Mouse (Mus musculus) stomach, postnatal 0 days (tissue): ENCODE results near the gene Ctbs. TPM values are rescaled to one million over a fixed set of nuclear protein-coding genes. Genes with fewer than 3 reads are reported as not detected.

Experiments used
- ATAC-seq: fragments of 200-750 bp; cut with Nextera tagmentation; 2 replicates; pipeline ENCODE4 v1.8.0; 2017; ENCODE audit not compliant: low FRiP score, low TSS enrichment
- DNase-seq: peaks from one replicate; pipeline ENCODE4 v3.0.0-alpha.2; 2016; ENCODE audit warnings: low spot score
- H3K27ac ChIP-seq: fragments of 300-500 bp; sonication (generic); replicated peaks from 2 replicates; pipeline ENCODE4 v1.5.1; 2014; ENCODE audit warnings: mild to moderate bottlenecking, control low read depth
- H3K27me3 ChIP-seq: fragments of 300-500 bp; sonication (generic); 2 replicates; pipeline ENCODE4 v1.6.1; 2014; ENCODE audit warnings: low read length; ENCODE audit not compliant: control insufficient read depth, insufficient read depth
- H3K36me3 ChIP-seq: fragments of 300-500 bp; sonication (generic); 2 replicates; pipeline ENCODE4 v1.6.1; 2014; ENCODE audit warnings: low read length, mixed read lengths; ENCODE audit not compliant: control insufficient read depth, insufficient read depth
- H3K4me1 ChIP-seq: fragments of 300-500 bp; sonication (generic); replicated peaks from 2 replicates; pipeline ENCODE4 v1.6.1; 2014; ENCODE audit warnings: antibody characterized with exemption; ENCODE audit not compliant: control insufficient read depth, insufficient read depth
- H3K4me2 ChIP-seq: fragments of 300-500 bp; sonication (generic); replicated peaks from 2 replicates; pipeline ENCODE4 v1.6.1; 2014; ENCODE audit warnings: low read depth, mild to moderate bottlenecking, control low read depth, moderate library complexity
- H3K4me3 ChIP-seq: fragments of 300-500 bp; sonication (generic); 2 replicates; pipeline ENCODE4 v1.5.1; 2014; ENCODE audit warnings: low read depth, low read length, control low read depth
- H3K9ac ChIP-seq: fragments of 300-500 bp; sonication (generic); 2 replicates; pipeline ENCODE4 v1.6.1; 2014; ENCODE audit warnings: mild to moderate bottlenecking, low read length, control low read depth, mixed read lengths
- H3K9me3 ChIP-seq: fragments of 300-500 bp; sonication (generic); 2 replicates; pipeline ENCODE4 v1.6.1; 2016; ENCODE audit warnings: low read length; ENCODE audit not compliant: control insufficient read depth
- CTCF ChIP-seq: IDR thresholded peaks from 2 replicates; pipeline ENCODE4 v1.5.1; 2016; ENCODE audit warnings: antibody characterized with exemption, low read depth, mild to moderate bottlenecking, moderate library complexity
- EP300 ChIP-seq: optimal IDR thresholded peaks from 2 replicates; pipeline ENCODE3; 2016; ENCODE audit warnings: antibody characterized with exemption
- WGBS: fragments of 180-500 bp; shearing (Covaris S2); extraction: QIAGEN DNeasy Blood & Tissue Kit; methylation state at CpG from one replicate; pipeline ENCODE4 v1.1.7; 2014; 5-methylcytosine and 5-hydroxymethylcytosine counted together
- polyA plus RNA-seq: library from polyadenylated mRNA; unstranded; fragments of >200 nt; fragmentation: Nextera tagmentation; extraction: Ambion mirVana; gene quantifications from 2 replicates; pipeline ENCODE4 v1.2.1, GENCODE M21; 2015

Ctbs gene
- polyA plus RNA-seq, 1 experiment from 2014 or later: 7.9 TPM

- Histone ChIP-seq H3K9me3 (no peaks in the 10 kb centered on the region), H3K4me2 (no peak overlapping the region), H3K4me1 (no peaks in the 10 kb centered on the region), H3K36me3 (no peaks in the 10 kb centered on the region), H3K27me3 (no peaks in the 10 kb centered on the region), H3K9ac (no peak overlapping the region), H3K27ac (no peak overlapping the region), H3K4me3 (no peak overlapping the region)
- TF ChIP-seq EP300: no peak
- TF ChIP-seq CTCF: no peak
- 66% methylated on average over 6 of the region's 6 CpGs for WGBS
- ATAC-seq (no peak), DNase-seq (no peak)
Observed at GRCm38 (mm10) chr3:146448969-146449368, 626 bp upstream of the Ctbs start.

- peak overlapping the region; percentile 62 for H3K4me2 ChIP-seq
- ATAC-seq: peak; percentile 100
- H3K36me3 ChIP-seq: 0 out of 2 replicates have a peak, but pooled peaks cover 2% of the 10 kb centered on the region
- no peaks in the 10 kb centered on the region for H3K4me1 ChIP-seq
- TF ChIP-seq CTCF: peak; percentile 62
- TF ChIP-seq EP300: no peak
- H3K27ac ChIP-seq: peak overlapping the region; percentile 87
- no peaks in the 10 kb centered on the region for H3K9me3 ChIP-seq
- H3K4me3 ChIP-seq: peak overlapping the region; percentile 55
- peak; percentile 95 for DNase-seq
- H3K27me3 ChIP-seq: no peaks in the 10 kb centered on the region
- peak overlapping the region; percentile 73 for H3K9ac ChIP-seq
- 1% methylated on average over 29 of the region's 29 CpGs for whole genome bisulfite sequencing
Observed at GRCm38 (mm10) chr3:146450371-146450841, 811 bp downstream of the Ctbs start.

GRCm38 (mm10) chr3:146451375-146451774 lies 1.8 kb downstream of the Ctbs start:
- no peak overlapping the region for H3K27ac ChIP-seq
- 84% methylated on average over 5 of the region's 5 CpGs for WGBS
- no peak overlapping the region for H3K4me2 ChIP-seq
- ATAC-seq (no peak), DNase-seq (no peak)
- H3K4me1 ChIP-seq: no peaks in the 10 kb centered on the region
- no peak overlapping the region for H3K9ac ChIP-seq
- H3K27me3 ChIP-seq: no peaks in the 10 kb centered on the region
- H3K4me3 ChIP-seq: no peak overlapping the region; the same call in 1 of the 2 replicates
- TF ChIP-seq EP300: no peak
- TF ChIP-seq CTCF: no peak
- 0 out of 2 replicates have a peak, but pooled peaks cover 5% of the 10 kb centered on the region for H3K36me3 ChIP-seq
- no peaks in the 10 kb centered on the region for H3K9me3 ChIP-seq

- ATAC-seq: no peak
- Histone ChIP-seq H3K4me2 (no peak overlapping the region), H3K4me3 (no peak overlapping the region), H3K36me3 (no peaks in the 10 kb centered on the region), H3K9me3 (no peaks in the 10 kb centered on the region), H3K4me1 (no peaks in the 10 kb centered on the region), H3K9ac (no peak overlapping the region), H3K27me3 (no peaks in the 10 kb centered on the region), H3K27ac (no peak overlapping the region)
- no peak for DNase-seq
- WGBS: 38% methylated on average over 2 of the region's 2 CpGs
- no peak for TF ChIP-seq EP300
- peak; percentile 55 for TF ChIP-seq CTCF
Observed at GRCm38 (mm10) chr3:146462939-146463338, 13.3 kb downstream of the Ctbs start.

- Histone ChIP-seq H3K4me2 (no peak overlapping the region), H3K4me3 (no peak overlapping the region), H3K4me1 (no peaks in the 10 kb centered on the region), H3K27me3 (no peaks in the 10 kb centered on the region), H3K27ac (no peak overlapping the region), H3K9ac (no peak overlapping the region), H3K36me3 (no peaks in the 10 kb centered on the region), H3K9me3 (no peaks in the 10 kb centered on the region)
- TF ChIP-seq CTCF (no peak), EP300 (no peak)
- 77% methylated on average over 2 of the region's 2 CpGs for WGBS
- no peak for DNase-seq
- ATAC-seq: no peak
Observed at GRCm38 (mm10) chr3:146469226-146469625, 19.6 kb downstream of the Ctbs start.

- no peak overlapping the region for H3K27ac ChIP-seq
- ATAC-seq (no peak), DNase-seq (no peak)
- H3K27me3 ChIP-seq: no peaks in the 10 kb centered on the region
- no peak overlapping the region for H3K4me3 ChIP-seq
- H3K4me2 ChIP-seq: no peak overlapping the region
- H3K4me1 ChIP-seq: no peaks in the 10 kb centered on the region
- no peaks in the 10 kb centered on the region for H3K36me3 ChIP-seq
- 60% methylated on average over 4 of the region's 4 CpGs for WGBS
- no peaks in the 10 kb centered on the region for H3K9me3 ChIP-seq
- H3K9ac ChIP-seq: no peak overlapping the region
- TF ChIP-seq EP300 (no peak), CTCF (no peak)
Observed at GRCm38 (mm10) chr3:146472657-146473056, 23.1 kb downstream of the Ctbs start.
